Mouse (Mus musculus) right cerebral cortex, postnatal 4 days (tissue): ENCODE measurements at regions not wholly inside any gene's neighbourhood (a gene's known extent, or its start where the extent isn't known, plus 50 kb on each side); places are given as distances from the start of the nearest gene placed in this dataset.
"Not testable (repeated sequence)": the region's sequence is repeated elsewhere in the genome, so short reads cannot be mapped to it uniquely, and the experiment has no call there.

Experiments
- DNase-seq: peaks from one replicate; pipeline ENCODE4 v3.0.0-alpha.2; 2022

GRCm38 (mm10) chr5:25639187-25639586 is 66.4 kb downstream of the Xrcc2 start:
- peak; percentile 20 for DNase-seq

DNA sequence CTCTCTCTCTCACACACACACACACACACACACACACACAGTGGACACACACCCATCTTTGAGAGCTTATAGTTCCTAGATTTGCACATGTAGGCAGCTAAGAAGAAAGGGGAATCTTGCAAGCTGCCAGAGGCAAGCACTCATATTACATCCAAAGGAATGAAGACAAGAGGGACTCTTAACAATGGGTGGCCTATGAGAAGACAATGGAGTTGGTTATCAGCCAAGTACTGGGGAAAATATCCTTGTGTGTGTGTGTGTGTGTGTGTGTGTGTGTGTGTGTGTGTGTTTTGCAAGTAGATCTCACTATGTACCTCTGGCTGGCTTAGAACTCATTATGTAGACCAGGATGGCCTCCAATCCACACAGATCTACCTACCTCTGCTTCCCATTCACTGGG is 67.5 kb downstream of the Xrcc2 start:
- DNase-seq, result no peak

- DNase-seq, result no peak
Measured at GRCm38 (mm10) chr5:25632861-25633535, 72.6 kb downstream of the Xrcc2 start.

DNA sequence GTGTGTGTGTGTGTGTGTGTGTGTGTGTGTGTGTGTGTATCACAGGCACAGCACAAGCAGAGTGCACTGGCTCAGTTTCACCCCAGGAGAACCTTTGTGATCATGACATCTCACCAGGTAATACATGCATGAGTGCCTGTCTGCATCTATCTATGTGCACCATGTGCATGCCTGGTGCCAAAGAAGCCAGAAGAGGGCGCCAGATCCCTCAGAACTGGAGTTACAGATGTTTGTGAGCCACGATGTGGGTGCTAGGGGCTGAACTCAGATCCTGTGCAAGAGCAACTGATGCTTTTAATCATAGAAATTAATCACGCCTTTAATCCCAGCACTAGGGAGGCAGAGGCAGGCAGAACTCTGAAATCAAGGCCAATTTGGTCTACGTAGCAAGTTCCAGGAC is 75.9 kb downstream of the Xrcc2 start:
- no peak for DNase-seq

DNA sequence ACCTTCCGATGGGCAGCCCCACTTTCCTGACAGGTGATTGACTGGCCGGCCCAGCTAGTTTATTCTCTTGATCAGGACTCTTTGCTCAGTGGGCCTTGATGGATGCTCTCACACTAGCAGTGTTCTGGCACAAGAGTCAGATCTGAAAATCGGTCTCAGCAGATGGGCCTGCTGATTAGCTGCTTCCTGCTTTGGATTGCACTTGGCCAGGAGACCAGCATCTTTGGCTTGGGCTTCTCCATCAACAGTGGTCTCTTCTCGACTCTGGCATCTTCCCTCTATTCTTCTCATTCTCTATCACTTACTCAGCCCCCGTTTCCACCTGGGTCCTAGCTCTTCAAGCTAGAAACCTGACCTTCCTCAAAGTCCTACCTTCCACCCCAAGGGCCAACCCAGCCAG is 77.1 kb downstream of the Xrcc2 start:
- no peak for DNase-seq

DNA sequence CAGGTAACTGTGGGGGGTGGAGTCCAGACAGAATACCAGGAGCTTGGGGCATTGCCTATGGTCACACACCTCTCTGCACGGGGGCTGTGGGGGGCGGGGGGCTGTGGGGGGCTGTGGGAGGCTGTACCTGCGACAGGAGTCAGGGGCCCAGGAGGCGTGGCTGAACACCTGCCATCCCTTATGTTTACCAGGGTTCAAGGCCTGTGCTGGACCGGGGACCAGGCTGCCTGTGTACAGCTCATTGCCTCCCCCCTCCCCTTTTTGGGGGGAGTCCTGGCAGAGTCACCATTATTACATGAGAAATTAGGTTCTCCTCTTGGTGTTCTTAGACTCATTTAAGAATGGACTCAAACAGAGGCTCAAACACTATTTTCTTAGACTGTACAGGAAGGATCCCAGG is 78.5 kb downstream of the Xrcc2 start:
- DNase-seq, result no peak

DNA sequence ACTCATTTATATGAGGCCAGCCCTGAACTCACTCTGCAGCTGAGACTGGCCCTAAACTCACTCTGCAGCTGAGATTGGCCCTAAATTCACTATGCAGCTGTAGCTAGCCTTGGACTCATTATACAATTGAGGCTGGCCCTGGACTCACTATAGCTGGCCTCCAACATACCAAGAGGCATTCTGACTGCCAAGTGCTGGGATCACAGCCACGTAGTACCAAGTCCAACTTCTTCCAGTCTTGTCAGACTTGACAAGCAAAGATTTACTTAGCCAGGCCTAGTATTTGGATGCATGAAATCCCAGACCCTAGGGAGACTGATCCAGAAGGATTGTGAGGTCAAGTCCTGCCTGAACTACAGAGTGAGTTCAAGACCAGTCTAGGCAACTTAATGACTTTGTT is 81.6 kb downstream of the Xrcc2 start:
- DNase-seq, result no peak

DNA sequence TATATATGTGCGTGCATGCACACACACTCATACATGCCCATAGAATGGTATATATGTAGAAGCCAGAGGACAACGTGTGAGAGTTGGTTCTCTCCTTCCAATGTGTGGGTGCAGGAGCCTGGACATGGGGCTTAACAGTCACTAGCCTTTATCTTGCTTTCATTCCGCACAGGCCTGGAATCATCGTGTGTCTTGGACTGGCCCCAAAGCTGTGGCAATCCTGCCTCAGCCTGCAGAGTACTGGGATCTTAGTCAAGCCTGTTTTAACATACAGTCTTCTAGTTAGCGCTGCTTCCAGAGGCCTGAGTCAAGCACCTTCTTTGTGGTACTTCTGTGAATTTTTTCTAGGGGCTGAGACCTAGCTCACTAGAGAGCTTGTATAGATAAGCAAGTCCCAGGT is 85.8 kb downstream of the Xrcc2 start:
- no peak for DNase-seq

GRCm38 (mm10) chr5:25619337-25619736 is 86.3 kb downstream of the Xrcc2 start:
- not testable (repeated sequence) for DNase-seq

GRCm38 (mm10) chr5:25614659-25615061 is 91.0 kb downstream of the Xrcc2 start:
- no peak for DNase-seq

- DNase-seq, result peak; percentile 29
Measured at GRCm38 (mm10) chr5:25613844-25614658, 91.6 kb downstream of the Xrcc2 start.

DNA sequence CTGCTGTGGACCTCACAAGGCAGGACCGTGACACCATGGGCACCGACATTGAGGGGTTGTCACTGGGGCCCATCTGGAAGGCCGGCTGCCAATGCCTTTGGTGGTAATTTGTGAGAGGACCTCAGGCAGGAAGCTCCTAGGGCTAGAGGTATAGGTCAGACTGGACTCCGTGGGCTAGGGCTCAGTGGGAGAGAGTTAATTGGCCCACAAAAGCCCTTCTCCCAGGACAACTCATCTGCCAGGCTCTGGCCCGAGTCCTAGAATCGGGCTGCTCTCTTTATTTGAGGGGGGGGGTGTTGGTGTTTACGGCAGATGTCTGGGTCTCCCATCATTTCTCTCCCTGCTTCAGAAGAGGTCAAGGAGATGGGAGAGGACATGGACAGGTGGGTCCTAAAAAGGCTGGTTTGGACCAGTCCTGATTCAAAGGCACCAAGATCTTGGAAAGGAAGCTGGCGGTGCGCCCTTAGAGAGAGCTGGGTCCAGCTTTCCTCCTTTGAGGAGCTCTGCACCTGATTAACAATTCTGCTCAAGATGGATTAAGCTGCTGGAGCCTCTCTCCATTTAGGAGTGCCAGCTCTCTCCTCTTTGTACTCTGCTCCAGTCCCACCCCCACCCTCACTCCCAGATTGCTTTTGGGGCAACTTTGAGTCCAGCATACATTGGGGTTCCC is 93.5 kb downstream of the Xrcc2 start:
- DNase-seq, result peak; percentile 51

DNA sequence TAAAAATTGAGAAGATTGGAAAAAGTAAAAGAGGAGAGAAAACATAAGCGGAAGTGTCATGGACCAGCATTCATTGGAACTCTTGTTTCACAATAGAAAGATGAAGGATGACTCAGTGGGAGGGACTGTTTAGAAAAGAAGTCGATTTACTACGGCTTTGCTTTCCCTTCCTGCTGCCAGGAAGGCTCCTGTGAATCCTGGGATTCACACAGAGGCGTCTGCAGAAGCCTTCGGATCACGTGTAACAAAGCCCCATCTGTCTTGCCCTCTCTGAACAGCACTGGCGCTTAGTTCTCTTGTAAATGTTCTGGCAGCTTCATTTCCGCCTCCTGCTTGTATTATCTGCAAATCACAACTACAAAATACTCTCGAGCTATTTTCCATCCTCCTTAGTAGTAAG is 94.0 kb downstream of the Cct8l1 start:
- no peak for DNase-seq

DNA sequence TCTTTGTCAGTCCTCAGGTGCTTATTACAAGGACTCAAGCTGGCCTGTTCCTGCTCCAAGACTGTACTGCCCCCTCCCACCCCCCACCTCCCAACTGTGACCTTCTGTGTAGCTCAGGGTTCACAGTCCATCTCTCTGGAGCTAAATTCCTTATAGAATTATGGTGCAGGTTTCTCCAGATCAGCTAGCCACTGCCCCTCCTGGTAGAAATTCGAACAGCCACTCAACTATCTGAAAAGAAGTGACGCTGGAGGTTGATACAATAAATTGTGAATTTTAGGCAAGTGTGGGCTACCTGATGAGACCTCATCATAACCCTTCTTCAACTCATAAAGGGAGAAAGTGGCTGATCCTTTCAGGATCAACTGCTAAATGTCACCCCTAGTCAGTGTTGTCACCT is 86.3 kb downstream of the Cct8l1 start:
- no peak for DNase-seq

GRCm38 (mm10) chr5:25599363-25599762 is 83.5 kb downstream of the Cct8l1 start:
- no peak for DNase-seq

DNA sequence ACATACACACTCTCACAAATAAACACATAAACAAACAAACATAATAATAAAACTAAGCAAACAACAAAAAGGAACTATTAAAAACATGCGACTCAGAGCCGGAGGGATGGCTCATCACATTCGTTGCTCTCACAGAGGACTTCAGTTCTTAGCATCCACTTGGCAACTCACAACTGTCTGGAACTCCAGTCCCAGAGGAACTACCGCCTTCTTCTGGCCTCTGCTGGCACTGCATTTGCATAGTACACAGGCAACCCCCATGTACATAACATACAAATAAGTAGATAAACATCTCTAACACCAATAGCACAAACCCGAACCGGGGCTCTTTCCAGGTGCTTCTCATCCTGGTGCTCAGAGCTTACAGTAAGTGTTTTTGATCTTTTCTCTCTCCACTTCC is 81.9 kb downstream of the Cct8l1 start:
- DNase-seq, result no peak

GRCm38 (mm10) chr5:25591709-25592108 is 75.8 kb downstream of the Cct8l1 start:
- DNase-seq, result no peak
